Mouse (Mus musculus): ENCODE results near the gene Ccdc83. TPM values are rescaled to one million over a fixed set of nuclear protein-coding genes. Genes with fewer than 3 reads are reported as not detected.

Gene Ccdc83
- total RNA-seq, 2 experiments from 2014 or later: not detected

DNA sequence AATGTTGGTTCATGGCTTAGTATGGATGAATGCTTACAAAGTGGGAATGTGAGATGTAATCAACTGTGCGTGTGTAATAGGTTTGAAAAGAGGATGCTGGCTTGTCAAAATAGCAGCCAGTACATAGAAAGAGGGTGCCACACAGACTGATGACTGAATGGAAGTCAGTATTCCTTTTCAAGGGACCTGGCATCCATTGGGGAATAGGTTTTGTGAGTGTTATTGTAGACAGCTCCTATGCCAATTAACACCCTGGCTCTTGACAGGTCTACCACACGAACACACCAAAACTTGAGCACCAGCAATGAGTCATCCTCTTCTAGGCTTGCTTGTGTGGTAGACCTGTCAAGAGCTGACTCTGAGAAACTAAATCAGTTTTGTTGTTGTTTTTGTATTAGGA, 90.0 kb downstream of the Ccdc83 start:
- ATAC-seq (replicated peaks; ENCODE audit: low FRiP score, low TSS enrichment, poor library complexity, severe bottlenecking): no peak

Other genes with a start within 250 kb of the Ccdc83 start
- 282 and 330 TPM in 2 replicates for gene Picalm, start 135.6 kb downstream of the Ccdc83 start, total RNA-seq (2014; fragmentation: Nextera tagmentation)
- gene Picalm, start 135.6 kb downstream of the Ccdc83 start, total RNA-seq (2017): 338 and 342 TPM in 2 replicates
- 1.5 TPM in 1 of 2 replicates, not detected in the other for gene Sytl2, start 36.5 kb upstream of the Ccdc83 start, total RNA-seq (2014; fragmentation: Nextera tagmentation)
- gene Sytl2, start 36.5 kb upstream of the Ccdc83 start, total RNA-seq (2017): 0.57 and 1.2 TPM in 2 replicates
- 0.22 TPM in 1 of 2 replicates, not detected in the other for gene Ccdc89, start 160.8 kb upstream of the Ccdc83 start, total RNA-seq (2014; fragmentation: Nextera tagmentation)
- gene Ccdc89, start 160.8 kb upstream of the Ccdc83 start, total RNA-seq (2017): not detected in 2 replicates
- gene Crebzf, start 177.0 kb upstream of the Ccdc83 start, total RNA-seq (2014; fragmentation: Nextera tagmentation): 119 and 128 TPM in 2 replicates
- gene Crebzf, start 177.0 kb upstream of the Ccdc83 start, total RNA-seq (2017): 56.5 and 102 TPM in 2 replicates
- gene Tmem126a, start 191.5 kb upstream of the Ccdc83 start, total RNA-seq (2014; fragmentation: Nextera tagmentation): 32.5 and 39.8 TPM in 2 replicates
- gene Tmem126a, start 191.5 kb upstream of the Ccdc83 start, total RNA-seq (2017): 15.6 and 33.1 TPM in 2 replicates
- gene Tmem126b, start 210.2 kb upstream of the Ccdc83 start, total RNA-seq (2014; fragmentation: Nextera tagmentation): 7.9 and 10.9 TPM in 2 replicates
- gene Tmem126b, start 210.2 kb upstream of the Ccdc83 start, total RNA-seq (2017): 7.8 and 15.4 TPM in 2 replicates
- gene Dlg2, start 210.9 kb upstream of the Ccdc83 start, total RNA-seq (2014; fragmentation: Nextera tagmentation): 0.10 and 2.1 TPM in 2 replicates
- 0.33 and 2.3 TPM in 2 replicates for gene Dlg2, start 210.9 kb upstream of the Ccdc83 start, total RNA-seq (2017)

Measured in megakaryocyte-erythroid progenitor cell, adult 5-6 weeks (primary cell).